Mouse (Mus musculus): ENCODE results near the gene Vps13a. TPM values are rescaled to one million over a fixed set of nuclear protein-coding genes. Genes with fewer than 3 reads are reported as not detected.

The Vps13a gene
- polyA plus RNA-seq, 1 experiment from 2014 or later, result 15.7 TPM

GRCm38 (mm10) chr19:16736854-16737253, 43.9 kb downstream of the Vps13a start:
- Histone ChIP-seq H3K9ac (ENCODE audit: low read depth, low read length) (no peak overlapping the region), H3K27me3 (ENCODE audit: control insufficient read depth, insufficient read depth, low read length) (no peaks in the 10 kb centered on the region), H3K4me2 (replicated peaks; ENCODE audit: low read depth, low read length) (no peak overlapping the region), H3K9me3 (ENCODE audit: control insufficient read depth, low read length) (no peaks in the 10 kb centered on the region), H3K4me3 (ENCODE audit: low read depth, low read length) (no peak overlapping the region), H3K4me1 (replicated peaks; ENCODE audit: control insufficient read depth, insufficient read depth, low read length) (no peaks in the 10 kb centered on the region), H3K36me3 (ENCODE audit: control insufficient read depth, insufficient read depth, low read length) (no peaks in the 10 kb centered on the region), H3K27ac (ENCODE audit: low read depth, low read length) (no peak overlapping the region)
- DNase-seq (ENCODE audit: low spot score) (no peak), ATAC-seq (ENCODE audit: low FRiP score) (no peak)
- WGBS, result 89% methylated on average over 4 of the region's 4 CpGs

DNA sequence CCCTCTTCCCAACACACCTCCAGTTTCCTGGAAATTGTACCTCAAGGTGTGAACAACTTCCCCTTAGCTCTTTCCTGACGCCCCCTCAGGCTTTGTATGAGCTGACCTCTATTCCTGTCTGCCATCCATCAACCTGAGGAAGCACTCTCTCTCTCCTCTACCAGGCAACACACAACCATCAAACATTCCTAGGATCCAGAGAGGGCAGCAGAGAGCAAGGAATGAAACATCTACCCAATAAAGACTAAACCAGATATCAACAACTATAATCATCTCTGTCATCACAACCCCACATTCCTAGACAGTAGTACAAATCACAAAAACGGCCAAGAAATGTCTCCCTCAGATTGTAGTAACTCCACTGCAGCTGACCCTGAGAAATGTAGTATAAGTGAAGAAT, 52.0 kb downstream of the Vps13a start:
- no peaks in the 10 kb centered on the region for H3K4me1 ChIP-seq (replicated peaks; ENCODE audit: control insufficient read depth, insufficient read depth, low read length)
- no peaks in the 10 kb centered on the region for H3K9me3 ChIP-seq (ENCODE audit: control insufficient read depth, low read length)
- H3K27me3 ChIP-seq (ENCODE audit: control insufficient read depth, insufficient read depth, low read length), result no peaks in the 10 kb centered on the region
- H3K4me2 ChIP-seq (replicated peaks; ENCODE audit: low read depth, low read length), result no peak overlapping the region
- WGBS, result 59% methylated on average over 2 of the region's 2 CpGs
- no peak overlapping the region for H3K4me3 ChIP-seq (ENCODE audit: low read depth, low read length)
- no peaks in the 10 kb centered on the region for H3K36me3 ChIP-seq (ENCODE audit: control insufficient read depth, insufficient read depth, low read length)
- no peak for ATAC-seq (ENCODE audit: low FRiP score)
- H3K27ac ChIP-seq (ENCODE audit: low read depth, low read length), result no peak overlapping the region
- DNase-seq (ENCODE audit: low spot score), result no peak
- no peak overlapping the region for H3K9ac ChIP-seq (ENCODE audit: low read depth, low read length)

DNA sequence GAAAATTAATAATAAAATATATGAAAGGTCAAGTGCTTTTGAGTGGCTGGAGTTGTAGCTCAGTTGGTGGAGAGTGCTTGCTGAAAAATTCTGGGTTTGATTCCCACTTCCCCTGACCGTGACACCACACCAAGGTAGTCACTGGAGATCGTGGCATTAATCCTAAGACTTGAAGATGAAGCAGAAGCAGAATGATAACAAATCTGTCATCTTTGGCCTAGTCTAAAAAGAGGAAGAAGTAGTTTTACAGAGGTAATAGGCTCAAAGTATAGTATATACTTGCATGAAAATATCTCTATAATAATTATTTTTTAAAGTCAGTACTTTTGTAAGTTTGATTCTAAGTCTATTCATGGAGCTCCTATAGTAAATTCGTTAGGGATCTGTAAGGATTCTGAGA, 65.5 kb downstream of the Vps13a start:
- WGBS, result 91% methylated on average over 3 of the region's 3 CpGs
- H3K27ac ChIP-seq (ENCODE audit: low read depth, low read length), result no peak overlapping the region
- H3K36me3 ChIP-seq (ENCODE audit: control insufficient read depth, insufficient read depth, low read length), result no peaks in the 10 kb centered on the region
- H3K4me3 ChIP-seq (ENCODE audit: low read depth, low read length), result no peak overlapping the region
- no peaks in the 10 kb centered on the region for H3K27me3 ChIP-seq (ENCODE audit: control insufficient read depth, insufficient read depth, low read length)
- H3K4me1 ChIP-seq (replicated peaks; ENCODE audit: control insufficient read depth, insufficient read depth, low read length), result no peaks in the 10 kb centered on the region
- no peak overlapping the region for H3K9ac ChIP-seq (ENCODE audit: low read depth, low read length)
- ATAC-seq (ENCODE audit: low FRiP score), result no peak
- DNase-seq (ENCODE audit: low spot score), result no peak
- no peaks in the 10 kb centered on the region for H3K9me3 ChIP-seq (ENCODE audit: control insufficient read depth, low read length)
- H3K4me2 ChIP-seq (replicated peaks; ENCODE audit: low read depth, low read length), result no peak overlapping the region

- ATAC-seq (ENCODE audit: low FRiP score) (no peak), DNase-seq (ENCODE audit: low spot score) (no peak)
- no peak overlapping the region for H3K4me2 ChIP-seq (replicated peaks; ENCODE audit: low read depth, low read length)
- no peaks in the 10 kb centered on the region for H3K4me1 ChIP-seq (replicated peaks; ENCODE audit: control insufficient read depth, insufficient read depth, low read length)
- H3K36me3 ChIP-seq (ENCODE audit: control insufficient read depth, insufficient read depth, low read length), result no peaks in the 10 kb centered on the region
- 92% methylated on average over 1 of the region's 1 CpGs for WGBS
- H3K9me3 ChIP-seq (ENCODE audit: control insufficient read depth, low read length), result no peaks in the 10 kb centered on the region
- H3K27me3 ChIP-seq (ENCODE audit: control insufficient read depth, insufficient read depth, low read length), result no peaks in the 10 kb centered on the region
- no peak overlapping the region for H3K27ac ChIP-seq (ENCODE audit: low read depth, low read length)
- no peak overlapping the region for H3K9ac ChIP-seq (ENCODE audit: low read depth, low read length)
- H3K4me3 ChIP-seq (ENCODE audit: low read depth, low read length), result no peak overlapping the region
These were observed 78.9 kb downstream of the Vps13a start for GRCm38 (mm10) chr19:16701790-16702189.

DNA sequence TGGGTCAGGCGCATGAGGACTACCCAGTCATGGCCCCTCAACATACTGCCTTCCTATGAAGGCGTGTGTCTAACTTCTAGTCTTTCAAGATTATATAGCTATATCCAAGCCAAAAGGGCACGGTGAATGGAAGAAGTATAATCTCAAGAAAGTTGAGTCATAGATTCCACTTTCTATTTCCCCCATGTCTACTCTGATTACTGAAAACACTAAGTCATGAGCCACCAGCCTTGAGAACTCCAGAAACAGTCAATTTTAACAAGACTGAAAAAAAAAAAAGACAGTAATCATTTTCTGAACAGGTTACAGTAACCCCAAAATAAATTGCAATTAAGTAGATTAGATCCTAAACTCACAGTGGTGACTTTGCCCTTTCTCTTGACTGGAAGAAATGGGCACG, 95.8 kb downstream of the Vps13a start:
- no peaks in the 10 kb centered on the region for H3K9me3 ChIP-seq (ENCODE audit: control insufficient read depth, low read length)
- H3K4me2 ChIP-seq (replicated peaks; ENCODE audit: low read depth, low read length), result no peak overlapping the region
- no peak overlapping the region for H3K9ac ChIP-seq (ENCODE audit: low read depth, low read length)
- ATAC-seq (ENCODE audit: low FRiP score), result no peak
- no peak overlapping the region for H3K27ac ChIP-seq (ENCODE audit: low read depth, low read length)
- no peaks in the 10 kb centered on the region for H3K27me3 ChIP-seq (ENCODE audit: control insufficient read depth, insufficient read depth, low read length)
- no peak overlapping the region for H3K4me3 ChIP-seq (ENCODE audit: low read depth, low read length)
- H3K36me3 ChIP-seq (ENCODE audit: control insufficient read depth, insufficient read depth, low read length), result no peaks in the 10 kb centered on the region
- DNase-seq (ENCODE audit: low spot score), result no peak
- H3K4me1 ChIP-seq (replicated peaks; ENCODE audit: control insufficient read depth, insufficient read depth, low read length), result no peaks in the 10 kb centered on the region
- WGBS, result 93% methylated on average over 4 of the region's 4 CpGs

DNA sequence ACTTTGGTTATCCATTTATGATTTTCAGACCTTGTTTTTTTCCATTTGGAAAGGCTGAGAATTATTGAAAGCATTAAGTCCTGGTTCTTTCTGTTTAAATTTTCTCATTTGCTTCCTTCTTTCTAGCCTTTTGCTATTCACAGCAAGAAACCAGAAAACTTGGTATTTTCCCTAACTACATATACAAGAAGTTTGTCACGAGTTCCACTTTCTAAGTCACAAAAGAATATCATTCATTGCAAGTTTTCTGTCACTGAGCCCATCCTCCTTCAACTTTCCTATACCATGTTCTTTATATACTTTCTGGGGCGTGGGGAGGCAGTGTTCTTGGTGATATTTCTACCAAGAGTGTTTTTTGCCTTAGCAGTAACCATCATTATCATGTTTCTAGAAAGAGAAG, 96.5 kb downstream of the Vps13a start:
- no peaks in the 10 kb centered on the region for H3K27me3 ChIP-seq (ENCODE audit: control insufficient read depth, insufficient read depth, low read length)
- no peak for ATAC-seq (ENCODE audit: low FRiP score)
- no peaks in the 10 kb centered on the region for H3K9me3 ChIP-seq (ENCODE audit: control insufficient read depth, low read length)
- no peak overlapping the region for H3K9ac ChIP-seq (ENCODE audit: low read depth, low read length)
- no peak overlapping the region for H3K4me2 ChIP-seq (replicated peaks; ENCODE audit: low read depth, low read length)
- WGBS, result 84% methylated on average over 2 of the region's 2 CpGs
- no peak overlapping the region for H3K4me3 ChIP-seq (ENCODE audit: low read depth, low read length)
- no peak for DNase-seq (ENCODE audit: low spot score)
- no peak overlapping the region for H3K27ac ChIP-seq (ENCODE audit: low read depth, low read length)
- H3K4me1 ChIP-seq (replicated peaks; ENCODE audit: control insufficient read depth, insufficient read depth, low read length), result no peaks in the 10 kb centered on the region
- H3K36me3 ChIP-seq (ENCODE audit: control insufficient read depth, insufficient read depth, low read length), result no peaks in the 10 kb centered on the region

DNA sequence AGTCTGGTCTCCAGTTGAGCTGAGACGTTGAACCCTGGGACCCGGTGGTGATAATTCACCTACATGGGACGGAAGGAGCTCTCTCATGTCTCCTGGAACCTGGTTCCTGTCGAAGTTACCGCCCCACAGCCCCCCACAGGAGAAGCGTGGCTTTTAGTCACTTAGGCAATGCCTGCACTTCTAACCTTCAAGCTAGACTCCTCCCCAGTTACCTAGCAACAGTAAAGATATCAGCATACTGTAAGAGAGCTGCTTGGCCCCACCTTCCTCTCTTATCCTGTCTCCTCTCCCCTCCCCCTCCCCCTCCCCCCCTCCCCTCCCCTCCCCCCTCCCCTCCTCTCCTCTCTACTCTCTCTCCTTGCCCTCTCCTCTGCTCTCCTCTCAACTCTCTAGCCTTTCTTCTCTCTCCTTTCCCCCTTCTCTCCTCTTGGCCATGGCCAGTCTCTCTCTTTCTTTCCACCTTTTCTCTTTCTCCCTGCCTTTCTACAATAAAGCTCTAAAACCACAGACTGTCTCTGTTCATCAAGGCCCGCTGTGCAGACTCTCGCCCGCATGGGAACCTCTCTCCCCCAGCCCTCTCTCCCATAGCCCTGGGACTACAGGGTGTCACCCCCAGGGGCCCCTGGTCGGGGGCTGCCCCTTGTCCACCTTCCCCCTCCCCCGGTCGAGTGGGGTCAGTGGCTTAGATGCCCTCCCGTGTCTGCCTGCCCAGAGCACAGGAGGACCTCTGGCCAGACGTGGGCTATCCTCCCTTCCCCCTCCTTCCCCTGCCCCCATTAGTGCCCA, 154.9 kb downstream of the Vps13a start:
- Histone ChIP-seq H3K36me3 (ENCODE audit: control insufficient read depth, insufficient read depth, low read length) (no peaks in the 10 kb centered on the region), H3K4me1 (replicated peaks; ENCODE audit: control insufficient read depth, insufficient read depth, low read length) (no peaks in the 10 kb centered on the region), H3K27ac (ENCODE audit: low read depth, low read length) (no peak overlapping the region), H3K9ac (ENCODE audit: low read depth, low read length) (no peak overlapping the region), H3K4me2 (replicated peaks; ENCODE audit: low read depth, low read length) (no peak overlapping the region), H3K27me3 (ENCODE audit: control insufficient read depth, insufficient read depth, low read length) (no peaks in the 10 kb centered on the region), H3K9me3 (ENCODE audit: control insufficient read depth, low read length) (no peaks in the 10 kb centered on the region), H3K4me3 (ENCODE audit: low read depth, low read length) (no peak overlapping the region)
- peak; percentile 43; the same call in 1 of the 2 replicates for ATAC-seq (ENCODE audit: low FRiP score)
- DNase-seq (ENCODE audit: low spot score), result no peak
- WGBS, result 31% methylated on average over 14 of the region's 14 CpGs

DNA sequence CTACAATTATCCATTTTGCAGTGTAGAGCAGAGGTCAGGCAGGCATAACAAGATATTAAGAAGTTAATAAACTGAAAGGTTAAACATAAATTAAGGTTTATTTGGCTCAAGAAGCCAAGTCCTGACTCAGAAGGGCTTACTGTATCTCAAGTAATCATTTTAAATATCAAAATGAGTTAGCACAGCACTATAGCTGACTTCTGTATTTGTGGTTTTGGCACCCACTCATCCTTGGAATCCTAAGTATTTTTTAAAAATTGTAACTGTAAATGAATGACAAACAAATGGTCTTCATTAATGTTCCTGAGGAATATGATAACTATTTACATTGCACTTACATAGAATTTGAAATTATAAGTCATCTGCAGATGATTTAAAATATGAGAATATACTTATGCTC, 155.7 kb downstream of the Vps13a start:
- Histone ChIP-seq H3K9me3 (ENCODE audit: control insufficient read depth, low read length) (no peaks in the 10 kb centered on the region), H3K4me1 (replicated peaks; ENCODE audit: control insufficient read depth, insufficient read depth, low read length) (no peaks in the 10 kb centered on the region), H3K4me3 (ENCODE audit: low read depth, low read length) (no peak overlapping the region), H3K27me3 (ENCODE audit: control insufficient read depth, insufficient read depth, low read length) (no peaks in the 10 kb centered on the region), H3K27ac (ENCODE audit: low read depth, low read length) (no peak overlapping the region), H3K9ac (ENCODE audit: low read depth, low read length) (no peak overlapping the region), H3K36me3 (ENCODE audit: control insufficient read depth, insufficient read depth, low read length) (no peaks in the 10 kb centered on the region), H3K4me2 (replicated peaks; ENCODE audit: low read depth, low read length) (no peak overlapping the region)
- DNase-seq (ENCODE audit: low spot score), result no peak
- ATAC-seq (ENCODE audit: low FRiP score), result no peak

- Histone ChIP-seq H3K4me3 (ENCODE audit: low read depth, low read length) (no peak overlapping the region), H3K27me3 (ENCODE audit: control insufficient read depth, insufficient read depth, low read length) (no peaks in the 10 kb centered on the region), H3K9me3 (ENCODE audit: control insufficient read depth, low read length) (no peaks in the 10 kb centered on the region), H3K36me3 (ENCODE audit: control insufficient read depth, insufficient read depth, low read length) (no peaks in the 10 kb centered on the region), H3K4me1 (replicated peaks; ENCODE audit: control insufficient read depth, insufficient read depth, low read length) (no peaks in the 10 kb centered on the region), H3K27ac (ENCODE audit: low read depth, low read length) (no peak overlapping the region), H3K9ac (ENCODE audit: low read depth, low read length) (no peak overlapping the region), H3K4me2 (replicated peaks; ENCODE audit: low read depth, low read length) (no peak overlapping the region)
- DNase-seq (ENCODE audit: low spot score) (no peak), ATAC-seq (ENCODE audit: low FRiP score) (no peak)
- WGBS, result 91% methylated on average over 4 of the region's 4 CpGs
These were observed 157.6 kb downstream of the Vps13a start for GRCm38 (mm10) chr19:16623154-16623553.

Data from hindbrain, embryonic 11.5 days (tissue).